Mouse (Mus musculus): ENCODE data around the gene Cnppd1. TPM values are rescaled to one million over a fixed set of nuclear protein-coding genes. Genes with fewer than 3 reads are reported as not detected.

Gene Cnppd1
- polyA plus RNA-seq, 1 experiment: 39.0 TPM

DNA sequence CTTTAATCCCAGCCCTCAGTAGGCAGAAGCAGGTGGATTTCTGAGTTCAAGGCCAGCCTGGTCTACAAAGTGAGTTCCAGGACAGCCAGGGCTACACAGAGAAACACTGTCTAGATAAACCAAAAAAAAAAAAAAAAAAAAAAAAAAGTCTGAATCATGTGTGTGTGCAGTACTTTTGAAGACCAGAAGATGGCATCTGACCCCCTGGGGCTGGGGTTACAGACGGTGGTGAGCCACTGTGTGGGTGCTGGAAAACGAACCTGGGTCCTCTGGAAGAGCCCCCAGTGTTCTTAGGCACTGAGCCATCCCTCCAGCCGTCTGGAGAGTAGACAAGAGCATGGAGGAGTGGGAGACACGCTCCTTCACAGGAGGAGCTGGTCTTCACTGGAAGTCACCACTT, 39.6 kb upstream of the Cnppd1 start:
- Histone ChIP-seq H3K27ac (ENCODE audit: insufficient read depth, low read length) (no peak overlapping the region), H3K4me1 (ENCODE audit: control insufficient read depth, insufficient read depth, low read length) (peaks cover 18% of the 10 kb centered on the region), H3K4me3 (replicated peaks; ENCODE audit: insufficient read depth, low read depth, low read length) (no peak overlapping the region), H3K27me3 (ENCODE audit: control insufficient read depth, insufficient read depth, low read length) (no peaks in the 10 kb centered on the region)
- 40% methylated on average over 4 of the region's 4 CpGs for WGBS
- DNase-seq: no peak
- TF ChIP-seq CTCF (IDR thresholded peaks at IDR 0.05; ENCODE audit: borderline replicate concordance, insufficient read depth, low read depth, low read length): 0 out of 2 replicates have a peak, but pooled peaks have one; percentile 17
- no peak for TF ChIP-seq POLR2A (IDR thresholded peaks at IDR 0.05; ENCODE audit: borderline replicate concordance, insufficient read depth, low read length)

- 67% methylated on average over 4 of the region's 4 CpGs for WGBS
- no peak for DNase-seq
Measured at GRCm38 (mm10) chr1:75181377-75181870, 38.9 kb upstream of the Cnppd1 start.

GRCm38 (mm10) chr1:75180741-75181140, 38.2 kb upstream of the Cnppd1 start:
- no peak overlapping the region for H3K4me3 ChIP-seq (replicated peaks; ENCODE audit: insufficient read depth, low read depth, low read length)
- no peak for DNase-seq
- TF ChIP-seq CTCF (IDR thresholded peaks at IDR 0.05; ENCODE audit: borderline replicate concordance, insufficient read depth, low read depth, low read length) (no peak), POLR2A (IDR thresholded peaks at IDR 0.05; ENCODE audit: borderline replicate concordance, insufficient read depth, low read length) (no peak)
- WGBS: 44% methylated on average over 7 of the region's 7 CpGs
- H3K27me3 ChIP-seq (ENCODE audit: control insufficient read depth, insufficient read depth, low read length): no peaks in the 10 kb centered on the region
- no peak overlapping the region for H3K27ac ChIP-seq (ENCODE audit: insufficient read depth, low read length)
- peaks cover 14% of the 10 kb centered on the region for H3K4me1 ChIP-seq (ENCODE audit: control insufficient read depth, insufficient read depth, low read length)

More at GRCm38 (mm10) chr1:75181377-75181870, 38.9 kb upstream of the Cnppd1 start:
- TF ChIP-seq POLR2A (IDR thresholded peaks at IDR 0.05; ENCODE audit: borderline replicate concordance, insufficient read depth, low read length): no peak
- TF ChIP-seq CTCF (IDR thresholded peaks at IDR 0.05; ENCODE audit: borderline replicate concordance, insufficient read depth, low read depth, low read length): no peak
- Histone ChIP-seq H3K4me3 (replicated peaks; ENCODE audit: insufficient read depth, low read depth, low read length) (no peak overlapping the region), H3K27ac (ENCODE audit: insufficient read depth, low read length) (no peak overlapping the region), H3K4me1 (ENCODE audit: control insufficient read depth, insufficient read depth, low read length) (peaks cover 18% of the 10 kb centered on the region), H3K27me3 (ENCODE audit: control insufficient read depth, insufficient read depth, low read length) (no peaks in the 10 kb centered on the region)

DNA sequence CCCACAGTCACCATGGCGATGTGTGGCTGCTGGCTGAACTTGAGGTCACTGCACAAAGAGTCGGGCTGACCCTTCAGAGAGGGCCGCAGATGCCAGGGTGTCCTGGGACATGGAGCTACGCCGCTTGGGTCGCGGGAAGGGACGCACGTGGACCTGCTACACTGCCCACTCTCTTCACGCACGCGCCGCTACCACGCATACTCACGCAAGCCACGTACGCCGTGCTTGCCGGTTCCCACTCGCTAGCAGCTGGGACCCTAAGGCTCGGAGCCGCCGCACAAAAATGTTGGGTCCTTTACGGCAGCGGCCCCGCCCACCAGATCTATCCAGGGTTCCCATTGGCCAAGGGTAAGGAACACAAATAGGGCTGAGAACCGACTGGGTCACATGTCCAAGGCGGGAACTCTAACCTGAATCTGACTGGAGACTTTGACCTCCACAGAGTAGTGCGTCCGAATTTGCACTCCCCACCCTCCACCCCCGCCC, 37.6 kb upstream of the Cnppd1 start, which contains the start of gene Abcb6:
Abcb6 (minus strand) TSS at position 288 of the 486 bp plus-strand sequence.
- DNase-seq: peak; percentile 83
- TF ChIP-seq CTCF (IDR thresholded peaks at IDR 0.05; ENCODE audit: borderline replicate concordance, insufficient read depth, low read depth, low read length) (no peak), POLR2A (IDR thresholded peaks at IDR 0.05; ENCODE audit: borderline replicate concordance, insufficient read depth, low read length) (peak; percentile 41; the same call in 1 of the 2 replicates)
- WGBS: 1% methylated on average over 31 of the region's 31 CpGs

DNA sequence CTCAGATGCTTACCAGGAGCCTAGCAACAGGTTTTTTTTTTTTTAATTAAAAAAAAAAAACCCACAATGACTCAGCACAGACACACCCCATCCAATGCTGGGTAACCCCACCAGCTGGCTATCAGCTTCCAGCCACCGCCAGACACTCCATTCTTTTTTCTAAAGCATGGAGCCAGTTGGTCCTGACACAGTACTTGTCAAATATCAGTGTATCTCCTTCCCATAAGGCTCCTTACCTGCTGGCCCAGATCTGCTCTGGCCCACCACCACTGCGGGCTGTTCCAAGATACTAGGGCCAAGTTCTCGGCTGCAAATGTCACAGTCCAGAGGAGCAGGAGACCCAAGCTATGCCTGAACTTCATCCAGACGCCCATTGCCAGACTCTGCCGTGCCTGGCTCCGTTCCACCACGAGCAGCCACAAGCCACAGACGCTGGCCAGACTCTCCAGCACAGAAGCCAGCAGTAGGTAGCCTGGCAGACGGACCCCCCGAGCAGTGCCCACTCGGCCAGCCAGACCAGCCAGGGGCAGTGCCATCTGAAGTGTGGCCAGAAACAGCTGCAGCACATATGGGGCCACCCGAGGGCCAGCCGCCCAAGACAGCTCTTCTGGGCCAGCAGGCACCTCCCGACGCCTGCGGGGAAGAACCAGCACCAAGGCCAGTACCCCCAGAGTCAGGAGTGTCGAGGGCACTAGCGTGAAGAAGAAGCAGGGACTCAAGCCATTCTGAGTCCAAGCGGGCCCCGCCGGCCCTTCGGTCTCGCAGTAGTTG, 37.0 kb upstream of the Cnppd1 start:
- H3K4me1 ChIP-seq (ENCODE audit: control insufficient read depth, insufficient read depth, low read length): peaks cover 3% of the 10 kb centered on the region; the same call in 1 of the 2 replicates
- H3K27me3 ChIP-seq (ENCODE audit: control insufficient read depth, insufficient read depth, low read length): no peaks in the 10 kb centered on the region
- WGBS: 1% methylated on average over 23 of the region's 23 CpGs
- DNase-seq: peak; percentile 63 to 69
- H3K4me3 ChIP-seq (replicated peaks; ENCODE audit: insufficient read depth, low read depth, low read length): peak overlapping the region; percentile 70
- H3K27ac ChIP-seq (ENCODE audit: insufficient read depth, low read length): no peak overlapping the region
- TF ChIP-seq POLR2A (IDR thresholded peaks at IDR 0.05; ENCODE audit: borderline replicate concordance, insufficient read depth, low read length) (no peak), CTCF (IDR thresholded peaks at IDR 0.05; ENCODE audit: borderline replicate concordance, insufficient read depth, low read depth, low read length) (no peak)

More for the DNA sequence above, 37.6 kb upstream of the Cnppd1 start, which contains the start of gene Abcb6:
- Histone ChIP-seq H3K27me3 (ENCODE audit: control insufficient read depth, insufficient read depth, low read length) (no peaks in the 10 kb centered on the region), H3K4me1 (ENCODE audit: control insufficient read depth, insufficient read depth, low read length) (peaks cover 8% of the 10 kb centered on the region), H3K4me3 (replicated peaks; ENCODE audit: insufficient read depth, low read depth, low read length) (peak within 1 kb of the TSS; percentile 70), H3K27ac (ENCODE audit: insufficient read depth, low read length) (no peak within 1 kb of the TSS)

- Histone ChIP-seq H3K27ac (ENCODE audit: insufficient read depth, low read length) (peak within 1 kb of the TSS; percentile 2; the same call in 1 of the 2 replicates), H3K4me3 (replicated peaks; ENCODE audit: insufficient read depth, low read depth, low read length) (peak within 1 kb of the TSS; percentile 80), H3K4me1 (ENCODE audit: control insufficient read depth, insufficient read depth, low read length) (no peaks in the 10 kb centered on the region), H3K27me3 (ENCODE audit: control insufficient read depth, insufficient read depth, low read length) (no peaks in the 10 kb centered on the region)
- WGBS: 1% methylated on average over 58 of the region's 59 CpGs
- TF ChIP-seq CTCF (IDR thresholded peaks at IDR 0.05; ENCODE audit: borderline replicate concordance, insufficient read depth, low read depth, low read length): no peak
- peak; percentile 80; the same call in 1 of the 2 replicates for TF ChIP-seq POLR2A (IDR thresholded peaks at IDR 0.05; ENCODE audit: borderline replicate concordance, insufficient read depth, low read length)
- DNase-seq: peak; percentile 96 to 98
Measured at GRCm38 (mm10) chr1:75168472-75169464, 26.3 kb upstream of the Cnppd1 start, which contains the start of gene Zfand2b. Gene Zfand2b, plus strand, starts transcription at chr1:75168646.

DNA sequence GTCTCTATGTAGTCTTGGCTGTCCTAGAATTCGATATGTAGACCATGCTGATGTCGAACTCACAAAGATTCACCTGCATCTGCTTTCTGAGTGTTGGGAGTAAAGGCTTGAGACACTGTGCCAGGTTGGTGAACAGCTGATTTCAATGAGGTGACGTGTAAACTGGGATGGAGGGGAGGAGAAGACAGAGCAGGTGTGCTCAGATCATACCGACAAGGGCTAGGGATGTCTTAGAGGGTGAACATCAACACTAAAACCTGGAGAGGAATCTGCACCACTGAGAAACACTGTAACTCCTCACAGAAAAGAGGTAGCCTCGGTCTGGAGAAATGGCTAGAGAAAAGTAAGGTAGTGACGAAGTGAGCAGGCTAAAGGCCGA, 25.6 kb upstream of the Cnppd1 start:
- Histone ChIP-seq H3K4me1 (ENCODE audit: control insufficient read depth, insufficient read depth, low read length) (no peaks in the 10 kb centered on the region), H3K4me3 (replicated peaks; ENCODE audit: insufficient read depth, low read depth, low read length) (peak overlapping the region; percentile 80), H3K27ac (ENCODE audit: insufficient read depth, low read length) (peak overlapping the region; percentile 2; the same call in 1 of the 2 replicates), H3K27me3 (ENCODE audit: control insufficient read depth, insufficient read depth, low read length) (no peaks in the 10 kb centered on the region)
- no peak for DNase-seq
- WGBS: 6% methylated on average over 7 of the region's 7 CpGs
- TF ChIP-seq POLR2A (IDR thresholded peaks at IDR 0.05; ENCODE audit: borderline replicate concordance, insufficient read depth, low read length): no peak
- TF ChIP-seq CTCF (IDR thresholded peaks at IDR 0.05; ENCODE audit: borderline replicate concordance, insufficient read depth, low read depth, low read length): no peak
